Mouse (Mus musculus) hindbrain, embryonic 13.5 days (tissue): Measurements from ENCODE around the gene Ltb. TPM values are rescaled to one million over a fixed set of nuclear protein-coding genes. Genes with fewer than 3 reads are reported as not detected.
A peak's percentile ranks its signal among the peaks of the same experiment; 100 is the strongest.

Experiments used
- ATAC-seq: fragments of 200-750 bp; cut with Nextera tagmentation; 2 replicates; pipeline ENCODE4 v1.8.0; 2017; ENCODE audit warnings: moderate TSS enrichment; ENCODE audit not compliant: low FRiP score
- H3K27ac ChIP-seq: fragments of 300-500 bp; sonication (generic); 2 replicates; pipeline ENCODE4 v1.5.1; 2015; ENCODE audit warnings: inconsistent platforms, mild to moderate bottlenecking, moderate library complexity
- H3K27me3 ChIP-seq: fragments of 300-500 bp; sonication (generic); 2 replicates; pipeline ENCODE4 v1.6.1; 2015; ENCODE audit warnings: mild to moderate bottlenecking, inconsistent platforms
- H3K36me3 ChIP-seq: fragments of 300-500 bp; sonication (generic); 2 replicates; pipeline ENCODE4 v1.6.1; 2015; ENCODE audit warnings: mild to moderate bottlenecking, inconsistent platforms
- H3K4me1 ChIP-seq: fragments of 300-500 bp; sonication (generic); replicated peaks from 2 replicates; pipeline ENCODE4 v1.6.1; 2015; ENCODE audit warnings: inconsistent platforms
- H3K4me2 ChIP-seq: fragments of 300-500 bp; sonication (generic); 2 replicates; pipeline ENCODE4 v1.6.1; 2015; ENCODE audit warnings: inconsistent platforms, mild to moderate bottlenecking, moderate library complexity
- H3K4me3 ChIP-seq: fragments of 300-500 bp; sonication (generic); 2 replicates; pipeline ENCODE4 v1.5.1; 2015; ENCODE audit warnings: mild to moderate bottlenecking, inconsistent platforms
- H3K9ac ChIP-seq: fragments of 300-500 bp; sonication (generic); 2 replicates; pipeline ENCODE4 v1.6.1; 2015; ENCODE audit warnings: mild to moderate bottlenecking, inconsistent platforms
- H3K9me3 ChIP-seq: fragments of 300-500 bp; sonication (generic); 2 replicates; pipeline ENCODE4 v1.6.1; 2016; ENCODE audit warnings: inconsistent platforms
- WGBS: fragments of 180-500 bp; shearing (Covaris S2); methylation state at CpG from one replicate; pipeline ENCODE4 v1.1.7; 2015; 5-methylcytosine and 5-hydroxymethylcytosine counted together
- polyA plus RNA-seq: library from polyadenylated mRNA; unstranded; fragments of >200 nt; fragmentation: Nextera tagmentation; extraction: Ambion mirVana; gene quantifications from 2 replicates; pipeline ENCODE4 v1.2.1, GENCODE M21; 2015

Ltb gene
- polyA plus RNA-seq, 1 experiment from 2014 or later = 0.52 TPM

DNA sequence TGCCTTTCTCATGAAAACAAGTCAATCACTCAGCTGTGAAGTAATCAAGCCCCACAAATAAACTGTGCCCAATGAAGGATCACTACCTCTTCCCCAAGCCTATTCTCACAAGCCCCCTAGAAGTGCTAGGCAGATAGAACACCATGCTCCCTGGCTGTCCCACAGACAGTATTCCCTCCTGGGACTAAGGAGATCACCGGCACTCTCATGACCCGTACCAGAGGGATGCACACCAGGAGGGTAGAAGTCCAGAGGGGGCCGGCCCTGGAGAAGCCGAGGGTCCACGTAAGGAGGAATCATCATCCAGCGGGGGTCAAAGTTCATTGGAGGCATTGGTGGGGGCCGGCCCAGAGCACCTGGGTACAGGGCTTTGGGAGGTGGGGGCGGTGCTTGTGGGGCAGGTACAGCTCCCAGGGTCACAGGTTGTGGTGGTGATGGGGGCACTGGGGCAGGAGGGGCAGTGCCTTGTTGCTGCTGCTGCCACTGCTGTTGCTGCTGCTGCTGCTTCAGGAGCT lies 36.5 kb upstream of the Ltb start:
- 92% methylated on average over 8 of the region's 8 CpGs for WGBS
- Histone ChIP-seq H3K36me3 (peaks cover 95% of the 10 kb centered on the region), H3K9me3 (no peaks in the 10 kb centered on the region), H3K4me1 (peaks cover 19% of the 10 kb centered on the region), H3K27me3 (no peaks in the 10 kb centered on the region), H3K4me3 (no peak overlapping the region), H3K27ac (no peak overlapping the region), H3K4me2 (no peak overlapping the region), H3K9ac (no peak overlapping the region)
- no peak for ATAC-seq

DNA sequence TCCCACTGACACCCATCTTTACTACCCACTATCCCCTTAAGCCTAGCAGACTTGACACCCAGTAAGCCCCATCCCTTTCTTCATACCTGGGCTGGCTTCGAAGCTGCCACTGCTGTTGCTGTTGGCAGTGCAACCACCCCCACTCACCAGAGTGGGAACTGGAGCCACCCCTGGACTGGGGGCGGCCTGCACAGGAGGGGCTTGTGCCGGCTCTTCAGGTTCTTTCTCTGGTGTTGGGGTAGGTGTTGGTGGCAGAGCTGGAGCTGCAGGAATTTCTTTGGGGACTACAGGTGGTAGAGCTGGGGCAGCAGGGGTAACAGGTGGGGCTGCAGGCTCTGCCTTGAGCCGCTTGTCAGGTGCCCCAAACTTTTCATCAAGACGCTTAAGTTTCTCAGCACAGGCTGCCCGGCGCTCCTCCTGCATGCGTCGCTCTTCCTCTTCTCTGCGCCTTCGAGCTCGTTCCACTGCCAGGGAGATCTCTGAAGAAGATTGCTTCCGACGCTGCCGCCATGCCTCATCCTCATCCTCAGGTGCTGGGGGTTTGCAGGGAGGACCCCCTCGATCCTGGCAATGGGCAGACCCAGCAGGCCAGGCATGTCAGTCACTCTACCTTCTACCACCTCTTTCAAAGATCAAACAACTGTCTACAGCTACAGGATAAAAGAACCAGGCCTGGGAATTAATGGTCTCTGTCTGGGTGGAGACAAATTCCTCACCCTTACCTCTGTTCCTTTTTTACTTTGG lies 35.2 kb upstream of the Ltb start:
- no peak overlapping the region for H3K4me2 ChIP-seq
- H3K9me3 ChIP-seq = no peaks in the 10 kb centered on the region
- H3K4me3 ChIP-seq = no peak overlapping the region
- no peaks in the 10 kb centered on the region for H3K27me3 ChIP-seq
- ATAC-seq = no peak
- WGBS = 94% methylated on average over 16 of the region's 16 CpGs
- H3K36me3 ChIP-seq = peaks cover 82% of the 10 kb centered on the region
- peaks cover 29% of the 10 kb centered on the region for H3K4me1 ChIP-seq
- no peak overlapping the region for H3K9ac ChIP-seq
- H3K27ac ChIP-seq = no peak overlapping the region

DNA sequence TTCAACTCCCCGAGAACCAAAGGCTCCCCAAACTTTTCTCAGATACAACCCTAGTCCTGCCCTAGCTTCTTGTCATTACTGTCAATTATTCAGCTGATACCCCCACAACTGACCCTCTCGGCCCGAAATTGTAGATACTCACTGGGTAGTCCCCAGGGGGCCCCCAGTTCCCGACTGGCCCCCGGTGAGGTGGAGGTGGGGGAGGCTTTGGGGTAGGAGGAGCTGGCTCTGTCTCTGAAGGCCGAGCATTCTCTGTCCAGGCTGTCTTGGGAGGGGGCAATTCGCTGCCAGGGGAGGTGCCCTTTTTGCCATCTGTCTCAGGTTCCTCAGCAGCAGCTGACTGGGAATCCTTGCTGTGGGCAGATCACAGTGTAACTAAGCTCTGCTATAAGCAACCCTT lies 34.6 kb upstream of the Ltb start:
- ATAC-seq = no peak
- no peak overlapping the region for H3K9ac ChIP-seq
- H3K27me3 ChIP-seq = no peaks in the 10 kb centered on the region
- peaks cover 29% of the 10 kb centered on the region for H3K4me1 ChIP-seq
- peaks cover 75% of the 10 kb centered on the region for H3K36me3 ChIP-seq
- no peak overlapping the region for H3K4me3 ChIP-seq
- H3K9me3 ChIP-seq = no peaks in the 10 kb centered on the region
- no peak overlapping the region for H3K27ac ChIP-seq
- H3K4me2 ChIP-seq = no peak overlapping the region
- WGBS = 85% methylated on average over 7 of the region's 7 CpGs

DNA sequence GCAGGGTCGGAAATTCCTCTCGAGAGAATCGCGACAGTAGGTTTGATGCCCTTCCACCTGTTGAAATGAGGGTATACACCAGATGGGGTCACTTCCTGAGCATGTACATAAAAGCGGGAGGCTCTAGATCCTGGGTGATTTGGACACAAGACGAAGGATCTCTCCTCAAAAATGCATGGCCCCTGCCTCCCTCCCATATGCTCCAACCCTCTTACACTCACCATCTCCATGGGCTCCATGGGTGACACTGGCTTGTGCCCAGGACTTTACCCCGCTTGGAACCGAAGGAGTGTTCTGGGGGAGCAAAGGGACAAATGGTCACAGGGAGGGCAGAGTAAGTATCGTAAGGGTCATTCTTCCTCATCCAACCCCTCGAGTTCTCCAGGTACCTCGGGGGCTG lies 32.8 kb upstream of the Ltb start:
- no peak for ATAC-seq
- Histone ChIP-seq H3K9me3 (no peaks in the 10 kb centered on the region), H3K4me2 (no peak overlapping the region), H3K27me3 (no peaks in the 10 kb centered on the region), H3K4me1 (peaks cover 37% of the 10 kb centered on the region), H3K4me3 (no peak overlapping the region), H3K36me3 (peaks cover 58% of the 10 kb centered on the region), H3K27ac (no peak overlapping the region), H3K9ac (peak overlapping the region; percentile 100; the same call in 1 of the 2 replicates)
- 86% methylated on average over 11 of the region's 11 CpGs for WGBS

DNA sequence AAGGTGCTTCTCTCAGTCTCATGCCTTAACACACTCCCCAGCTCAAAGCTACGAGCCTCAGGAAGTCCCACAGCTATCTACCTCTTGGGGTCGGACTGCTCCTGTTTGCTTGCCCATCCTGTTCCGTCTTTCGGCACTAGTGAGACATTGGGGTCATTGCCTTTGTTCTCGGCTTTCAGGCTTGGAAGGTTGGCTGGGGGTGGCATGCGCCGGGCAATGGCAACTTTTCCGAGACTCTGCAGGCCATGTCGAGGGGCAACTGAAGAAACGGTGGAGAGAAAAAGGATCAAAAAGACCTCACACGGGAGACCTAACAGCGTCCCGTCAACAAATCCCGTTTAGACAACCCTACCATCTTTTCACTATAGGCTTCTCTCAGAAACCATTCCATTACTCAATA lies 32.1 kb upstream of the Ltb start:
- ATAC-seq = no peak
- WGBS = 80% methylated on average over 14 of the region's 14 CpGs

DNA sequence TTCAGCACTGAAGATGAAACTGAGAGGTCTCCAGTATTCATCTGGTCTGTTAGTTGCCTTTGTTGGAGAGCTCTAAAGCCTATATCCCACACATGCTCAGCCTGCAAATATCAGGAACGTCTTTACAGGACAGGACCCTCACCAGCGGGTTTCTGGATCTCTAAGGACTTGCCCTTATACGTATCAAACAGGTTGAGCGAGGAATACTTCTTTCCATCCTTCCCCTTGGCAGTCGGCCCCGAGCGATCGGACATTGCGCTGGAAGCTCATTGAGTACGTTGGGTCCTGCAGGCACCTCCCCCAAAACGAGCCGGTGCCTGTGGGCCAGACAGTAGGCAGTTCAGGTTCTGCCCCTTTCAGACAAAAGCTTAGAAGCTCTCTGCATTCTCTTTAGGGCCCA lies 31.5 kb upstream of the Ltb start:
- 0 out of 2 replicates have a peak overlapping the region, but pooled peaks have one; percentile 46 for H3K27ac ChIP-seq
- 61% methylated on average over 12 of the region's 12 CpGs for WGBS
- no peaks in the 10 kb centered on the region for H3K9me3 ChIP-seq
- ATAC-seq = no peak
- H3K36me3 ChIP-seq = peaks cover 44% of the 10 kb centered on the region
- peak overlapping the region; percentile 100 for H3K4me3 ChIP-seq
- H3K27me3 ChIP-seq = no peaks in the 10 kb centered on the region
- H3K9ac ChIP-seq = peak overlapping the region; percentile 100
- peak overlapping the region; percentile 86 for H3K4me2 ChIP-seq
- H3K4me1 ChIP-seq = peaks cover 43% of the 10 kb centered on the region

More for the DNA sequence above, 32.1 kb upstream of the Ltb start:
- Histone ChIP-seq H3K4me1 (peaks cover 43% of the 10 kb centered on the region), H3K4me2 (peak overlapping the region; percentile 86), H3K9me3 (no peaks in the 10 kb centered on the region), H3K36me3 (peaks cover 51% of the 10 kb centered on the region), H3K4me3 (peak overlapping the region; percentile 100), H3K9ac (peak overlapping the region; percentile 100), H3K27me3 (no peaks in the 10 kb centered on the region), H3K27ac (no peak overlapping the region; the same call in 1 of the 2 replicates)

DNA sequence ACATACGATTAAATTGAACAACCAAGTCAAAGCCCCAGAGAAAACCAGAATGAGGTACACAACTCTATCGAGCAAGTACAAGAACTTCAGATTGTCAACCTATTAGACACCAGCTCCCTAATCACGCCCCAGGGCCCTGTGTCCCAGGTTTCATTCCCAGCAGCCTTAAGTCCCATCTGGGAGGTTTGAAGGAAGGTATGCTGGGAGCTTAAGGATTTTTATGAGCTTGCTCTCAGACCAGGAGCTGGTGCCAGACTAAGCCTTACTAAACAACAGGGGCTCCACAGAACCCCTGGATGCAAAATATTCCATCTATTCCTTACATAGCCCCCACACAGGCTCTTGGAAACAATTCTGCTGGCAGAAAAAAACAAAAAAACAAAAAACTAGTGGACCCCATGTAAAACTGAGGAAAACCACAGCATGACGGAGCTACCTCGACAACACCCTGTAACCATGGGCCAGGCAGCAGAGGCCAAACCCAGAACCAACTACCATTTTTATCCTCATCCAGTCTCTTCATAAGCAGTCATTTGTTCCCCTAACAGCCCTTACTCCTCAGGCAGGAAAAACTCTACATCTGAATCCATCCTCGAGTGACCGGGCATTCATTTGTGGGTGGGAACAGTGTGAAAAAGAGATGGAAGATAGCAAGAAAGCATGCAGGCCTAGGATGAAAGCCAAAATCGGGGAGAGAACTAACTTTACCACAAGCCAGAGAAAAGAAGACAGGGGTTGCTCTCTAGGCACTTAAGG lies 30.7 kb upstream of the Ltb start:
- Histone ChIP-seq H3K9me3 (no peaks in the 10 kb centered on the region), H3K4me2 (peak overlapping the region; percentile 86), H3K4me3 (peak overlapping the region; percentile 100), H3K27ac (peak overlapping the region; percentile 98), H3K36me3 (peaks cover 37% of the 10 kb centered on the region), H3K27me3 (no peaks in the 10 kb centered on the region), H3K9ac (peak overlapping the region; percentile 100), H3K4me1 (peaks cover 43% of the 10 kb centered on the region)
- WGBS = 19% methylated on average over 8 of the region's 8 CpGs
- ATAC-seq = no peak

DNA sequence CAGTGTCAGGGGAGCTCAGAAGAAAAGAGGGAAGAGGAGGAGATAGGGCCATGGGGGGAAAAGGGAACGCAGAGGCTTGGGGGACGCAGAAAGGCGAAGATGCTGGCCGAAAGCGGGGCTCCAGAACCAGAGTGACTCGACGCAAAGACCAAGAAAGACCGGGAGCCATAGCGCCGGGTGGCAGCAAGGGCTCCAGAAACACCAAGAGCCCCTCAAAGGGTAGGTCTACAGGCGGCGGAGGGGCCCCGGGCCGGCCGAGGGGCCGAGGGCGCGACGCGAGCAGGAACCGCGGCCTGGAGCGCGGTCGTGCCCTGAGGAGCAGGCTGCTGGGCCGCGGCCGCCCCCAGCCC lies 30.0 kb upstream of the Ltb start:
- Histone ChIP-seq H3K9ac (peak overlapping the region; percentile 100), H3K4me1 (peaks cover 43% of the 10 kb centered on the region), H3K4me2 (peak overlapping the region; percentile 86), H3K4me3 (peak overlapping the region; percentile 100), H3K36me3 (peaks cover 30% of the 10 kb centered on the region), H3K9me3 (no peaks in the 10 kb centered on the region), H3K27me3 (no peaks in the 10 kb centered on the region), H3K27ac (peak overlapping the region; percentile 98)
- WGBS = 0% methylated on average over 28 of the region's 28 CpGs
- ATAC-seq = no peak

DNA sequence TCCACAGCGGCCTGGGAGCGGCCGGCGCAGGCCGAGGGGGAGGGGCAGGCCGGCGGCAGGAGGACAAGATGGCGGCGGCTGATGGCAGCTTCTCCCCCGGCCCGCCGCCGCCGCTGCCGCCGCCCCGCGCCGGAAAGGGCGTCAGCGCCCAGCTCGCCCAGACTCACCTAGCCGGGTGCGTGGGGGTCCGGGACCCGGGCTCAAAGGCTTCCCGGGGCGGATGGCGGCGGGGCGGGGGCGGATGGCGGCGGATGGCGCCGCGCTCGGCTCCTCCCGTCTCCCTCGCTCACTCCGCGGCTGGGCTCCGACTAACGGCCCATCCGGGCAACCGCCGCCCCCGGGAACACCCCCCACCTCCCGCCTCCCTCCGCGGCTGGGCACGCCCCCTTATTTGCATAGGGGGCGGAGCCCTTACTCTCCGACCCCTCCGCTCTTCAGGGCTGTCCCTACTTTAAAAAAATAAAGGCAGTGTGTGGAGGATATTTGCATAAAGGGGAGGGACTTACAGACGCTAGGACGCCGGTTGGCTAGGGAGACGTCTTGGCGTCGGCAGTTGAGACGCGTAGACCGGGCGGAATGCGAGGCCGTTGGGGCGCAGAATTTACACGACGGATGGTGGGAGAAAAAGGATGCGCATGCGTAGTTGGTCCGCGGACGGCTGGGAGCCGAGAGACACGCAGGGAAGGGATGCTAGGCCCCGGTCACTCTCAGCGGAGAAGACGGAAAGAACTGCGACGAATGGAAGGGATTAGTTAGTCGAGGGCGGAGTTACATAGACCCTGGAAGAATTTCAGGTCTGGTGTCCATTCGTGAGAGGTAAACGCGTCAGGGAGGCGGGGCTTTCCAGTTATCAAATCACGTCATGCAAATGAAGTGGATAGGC lies 29.4 kb upstream of the Ltb start, which contains the start of gene Prrc2a:
Gene Prrc2a (minus strand): TSS at position 330 of the 883 bp plus-strand sequence.
- Histone ChIP-seq H3K36me3 (peaks cover 24% of the 10 kb centered on the region), H3K27me3 (no peaks in the 10 kb centered on the region), H3K9me3 (no peaks in the 10 kb centered on the region), H3K27ac (peak within 1 kb of the TSS; percentile 98), H3K4me1 (peaks cover 43% of the 10 kb centered on the region), H3K4me3 (peak within 1 kb of the TSS; percentile 100), H3K4me2 (peak within 1 kb of the TSS; percentile 86), H3K9ac (peak within 1 kb of the TSS; percentile 100)
- WGBS = under 1% methylated on average over 46 of the region's 89 CpGs
- peak; percentile 95 for ATAC-seq

DNA sequence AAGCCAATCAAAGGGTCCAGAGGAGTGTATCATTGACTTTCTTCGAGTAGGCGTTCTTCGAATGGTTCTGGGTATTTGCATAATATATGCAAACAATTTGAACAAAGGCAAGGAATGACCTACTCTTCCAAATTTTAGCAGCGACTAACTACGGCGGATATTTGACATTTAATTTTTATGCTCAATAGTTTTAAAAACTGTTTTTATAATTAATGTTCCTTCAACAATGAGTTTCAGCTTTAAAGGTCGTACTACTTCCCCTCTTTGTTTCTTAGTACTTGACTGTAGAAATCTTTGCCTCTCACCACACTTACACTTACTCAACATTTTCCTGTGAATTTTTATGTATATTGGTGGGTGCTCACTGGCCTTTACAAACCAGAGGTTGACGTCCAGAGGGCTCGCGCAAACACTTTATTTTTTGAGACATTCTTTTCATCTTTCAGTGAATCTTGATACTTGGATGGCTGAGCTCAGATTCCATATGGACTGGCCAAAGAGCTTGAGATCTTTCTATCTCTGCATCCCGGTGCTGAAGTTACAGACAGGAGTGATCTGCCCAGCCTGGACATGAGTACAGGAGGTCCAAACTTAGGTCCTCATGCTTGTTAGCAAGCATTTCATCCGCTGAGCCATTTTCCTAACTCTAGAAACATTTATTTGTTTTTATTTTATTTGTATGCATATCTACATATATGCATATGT lies 28.6 kb upstream of the Ltb start:
- 23% methylated on average over 12 of the region's 12 CpGs for WGBS
- Histone ChIP-seq H3K36me3 (peaks cover 16% of the 10 kb centered on the region), H3K27ac (peak overlapping the region; percentile 98), H3K9me3 (no peaks in the 10 kb centered on the region), H3K9ac (peak overlapping the region; percentile 68), H3K4me1 (peaks cover 43% of the 10 kb centered on the region), H3K4me2 (peak overlapping the region; percentile 65), H3K27me3 (no peaks in the 10 kb centered on the region), H3K4me3 (peak overlapping the region; percentile 100)
- ATAC-seq = no peak; the same call in 1 of the 2 replicates

DNA sequence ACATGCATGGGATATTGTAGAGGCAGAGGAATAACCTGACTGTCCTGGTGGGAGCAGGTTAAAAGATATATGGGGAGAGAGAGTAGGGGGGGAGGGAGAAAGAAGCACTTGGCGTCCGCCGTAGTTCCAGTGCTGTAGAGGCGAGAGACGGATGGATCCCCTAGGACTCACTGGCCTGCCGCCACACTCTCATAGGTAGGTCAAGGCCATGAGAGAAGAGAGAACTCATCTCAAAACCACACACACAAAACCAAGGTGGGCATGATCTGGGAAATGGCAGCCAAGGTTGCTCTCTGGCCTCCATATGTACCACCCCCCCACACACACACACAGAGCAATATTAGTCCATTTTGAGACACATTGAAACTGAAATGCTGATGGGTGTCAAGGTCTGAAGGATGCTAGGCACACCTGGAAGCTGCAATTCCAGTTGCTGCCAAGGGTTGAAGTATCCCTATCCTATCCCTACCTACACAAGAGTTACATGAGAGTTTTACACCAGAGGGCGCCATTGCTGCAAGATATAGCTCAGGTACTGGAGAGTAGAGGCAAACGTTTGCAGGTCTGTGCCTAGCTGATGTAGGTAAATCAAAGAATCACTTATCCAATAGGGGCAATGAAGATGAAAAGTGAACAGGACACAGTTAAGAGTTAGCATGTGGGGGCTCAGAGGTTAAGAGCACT lies 27.7 kb upstream of the Ltb start:
- 68% methylated on average over 8 of the region's 8 CpGs for whole genome bisulfite sequencing
- H3K27me3 ChIP-seq = no peaks in the 10 kb centered on the region

More for the DNA sequence above, 27.7 kb upstream of the Ltb start:
- H3K27ac ChIP-seq = peak overlapping the region; percentile 98
- H3K4me3 ChIP-seq = peak overlapping the region; percentile 100
- H3K9ac ChIP-seq = peak overlapping the region; percentile 68
- H3K9me3 ChIP-seq = no peaks in the 10 kb centered on the region
- peak overlapping the region; percentile 65 for H3K4me2 ChIP-seq
- peaks cover 36% of the 10 kb centered on the region for H3K4me1 ChIP-seq
- H3K36me3 ChIP-seq = peaks cover 7% of the 10 kb centered on the region
- ATAC-seq = no peak
